Mouse (Mus musculus) neutrophil, adult 5-6 weeks (primary cell): ENCODE measurements around the gene Hist1h2ah. TPM values are rescaled to one million over a fixed set of nuclear protein-coding genes. Genes with fewer than 3 reads are reported as not detected.
A peak's percentile ranks its signal among the peaks of the same experiment; 100 is the strongest.

Experiments used
- ATAC-seq: fragments of 151-379, 151-347 bp; 2 replicates; pipeline ENCODE4 v1.8.0; 2017; ENCODE audit warnings: mild to moderate bottlenecking, moderate TSS enrichment; ENCODE audit not compliant: insufficient number of reproducible peaks, poor library complexity, low FRiP score, severe bottlenecking; ENCODE audit errors: extremely low read depth
- total RNA-seq: library from RNA; stranded (forward); fragments of 200-1000 nt; gene quantifications from 2 replicates; pipeline ENCODE4 v1.2.3, GENCODE M21; 2017

Hist1h2ah gene
- total RNA-seq, 1 experiment from 2014 or later = 66.2 TPM

GRCm38 (mm10) chr13:22015479-22016450 is 19.6 kb downstream of the Hist1h2ah start:
- peak; percentile 85 for ATAC-seq

DNA sequence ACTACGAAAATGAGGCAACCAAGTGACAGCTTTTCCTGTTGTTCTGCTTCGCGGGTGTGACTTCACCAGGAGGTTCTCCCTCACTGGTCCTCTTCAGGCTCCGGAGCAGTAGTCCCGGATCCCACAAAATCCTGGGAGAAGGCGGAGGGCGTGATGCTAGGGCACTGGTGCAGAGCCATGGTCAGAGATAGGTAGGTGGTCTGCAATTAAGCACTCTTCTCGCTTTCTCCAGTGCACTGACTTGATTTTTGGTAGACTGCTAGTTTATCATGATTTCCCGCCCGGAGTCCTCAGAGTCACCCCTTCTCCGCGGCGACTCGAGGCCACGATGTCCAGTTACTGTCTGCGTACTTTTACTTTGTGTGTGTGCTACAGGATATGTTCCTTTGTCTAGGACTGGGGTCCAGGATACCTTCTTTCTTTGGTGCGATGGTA is 20.9 kb downstream of the Hist1h2ah start:
- ATAC-seq = no peak

- ATAC-seq = no peak
Observed at GRCm38 (mm10) chr13:22013716-22014115, 21.7 kb downstream of the Hist1h2ah start.

- no peak for ATAC-seq
Observed at GRCm38 (mm10) chr13:22009642-22010041, 25.7 kb downstream of the Hist1h2ah start, which contains the start of gene Prss16. Gene Prss16, minus strand, starts transcription at chr13:22009742.

GRCm38 (mm10) chr13:22008707-22009106 is 26.7 kb downstream of the Hist1h2ah start:
- ATAC-seq = no peak

- no peak for ATAC-seq
Observed at GRCm38 (mm10) chr13:22007872-22008271, 27.5 kb downstream of the Hist1h2ah start.

GRCm38 (mm10) chr13:22007121-22007510 is 28.3 kb downstream of the Hist1h2ah start:
- no peak for ATAC-seq

GRCm38 (mm10) chr13:22006334-22007120 is 28.8 kb downstream of the Hist1h2ah start:
- peak; percentile 65 for ATAC-seq

- ATAC-seq = peak; percentile 25; the same call in 1 of the 2 replicates
Observed at GRCm38 (mm10) chr13:22005605-22006333, 29.6 kb downstream of the Hist1h2ah start.

DNA sequence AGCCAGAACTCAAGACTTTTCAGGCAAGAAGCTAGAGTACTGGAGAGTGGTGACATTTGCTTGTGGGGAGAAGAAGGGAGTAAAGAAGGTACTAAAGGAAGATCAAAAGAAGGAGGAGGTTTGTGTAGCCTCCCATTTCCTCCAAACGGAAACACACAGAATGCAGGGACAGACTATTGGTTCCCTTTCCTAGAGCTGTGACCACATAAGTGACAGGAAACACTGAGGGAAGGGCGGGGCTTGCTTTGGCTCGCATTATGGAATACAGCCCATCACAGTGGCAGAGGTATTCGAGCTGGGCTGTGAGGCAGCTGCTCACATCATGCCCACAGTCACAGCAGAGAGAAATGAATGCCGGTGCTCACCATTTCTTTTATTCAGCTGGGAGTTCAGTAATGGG is 33.5 kb downstream of the Hist1h2ah start:
- no peak for ATAC-seq

DNA sequence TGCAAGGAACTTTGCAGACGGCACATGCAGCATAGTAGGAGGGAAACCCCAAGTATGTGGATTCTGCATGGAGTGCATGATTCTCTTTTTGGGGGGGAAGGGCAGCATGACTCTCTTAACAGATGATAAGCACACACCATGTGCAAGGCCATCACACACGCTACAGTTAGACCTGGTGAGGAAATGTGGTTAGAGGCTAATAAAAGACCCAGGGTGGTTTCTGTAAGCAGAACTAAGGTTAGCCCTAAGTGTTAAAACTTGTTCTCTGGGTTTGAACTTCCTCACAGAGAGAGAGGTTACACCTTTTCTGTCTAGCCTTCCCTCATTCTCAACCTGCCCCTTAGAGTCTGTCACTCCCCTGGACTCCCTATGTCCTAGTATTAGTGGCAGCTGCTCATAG is 34.0 kb downstream of the Hist1h2ah start:
- no peak for ATAC-seq

GRCm38 (mm10) chr13:21999147-21999546 is 36.2 kb downstream of the Hist1h2ah start:
- ATAC-seq = no peak

- no peak for ATAC-seq
Observed at GRCm38 (mm10) chr13:21998412-21998811, 37.0 kb downstream of the Hist1h2ah start.

- ATAC-seq = no peak
Observed at GRCm38 (mm10) chr13:21997821-21998220, 37.5 kb downstream of the Hist1h2ah start.

DNA sequence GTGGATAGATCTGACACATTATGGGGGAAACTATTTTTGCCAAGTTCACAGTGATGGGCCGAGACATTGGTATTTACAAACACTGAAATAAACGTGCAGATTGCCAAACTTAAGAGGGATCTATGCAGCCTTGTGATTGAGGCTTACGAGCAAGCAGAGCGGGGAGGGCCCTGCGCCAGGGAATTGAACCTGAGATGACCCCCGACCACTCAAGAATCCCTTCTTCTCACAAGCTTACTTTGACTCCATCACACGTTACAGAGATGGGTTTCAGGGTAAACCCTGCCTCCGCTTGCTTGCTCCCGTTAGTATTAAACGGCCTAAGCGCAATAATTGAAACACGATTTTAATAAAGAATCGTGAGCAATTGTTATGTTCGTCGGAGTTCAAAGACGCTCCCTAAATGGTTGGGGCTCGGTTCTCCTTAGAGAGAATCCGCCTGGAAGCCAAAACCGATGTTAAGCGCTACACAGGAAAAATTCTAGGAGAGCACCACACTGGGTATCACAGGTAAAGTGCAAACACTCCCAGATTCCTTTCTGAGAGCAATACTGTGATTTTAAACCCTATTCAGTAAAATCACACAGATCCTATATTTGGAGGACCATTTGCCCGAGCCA is 38.1 kb downstream of the Hist1h2ah start:
- no peak for ATAC-seq

- no peak for ATAC-seq
Observed at GRCm38 (mm10) chr13:21996840-21997185, 38.6 kb downstream of the Hist1h2ah start.

DNA sequence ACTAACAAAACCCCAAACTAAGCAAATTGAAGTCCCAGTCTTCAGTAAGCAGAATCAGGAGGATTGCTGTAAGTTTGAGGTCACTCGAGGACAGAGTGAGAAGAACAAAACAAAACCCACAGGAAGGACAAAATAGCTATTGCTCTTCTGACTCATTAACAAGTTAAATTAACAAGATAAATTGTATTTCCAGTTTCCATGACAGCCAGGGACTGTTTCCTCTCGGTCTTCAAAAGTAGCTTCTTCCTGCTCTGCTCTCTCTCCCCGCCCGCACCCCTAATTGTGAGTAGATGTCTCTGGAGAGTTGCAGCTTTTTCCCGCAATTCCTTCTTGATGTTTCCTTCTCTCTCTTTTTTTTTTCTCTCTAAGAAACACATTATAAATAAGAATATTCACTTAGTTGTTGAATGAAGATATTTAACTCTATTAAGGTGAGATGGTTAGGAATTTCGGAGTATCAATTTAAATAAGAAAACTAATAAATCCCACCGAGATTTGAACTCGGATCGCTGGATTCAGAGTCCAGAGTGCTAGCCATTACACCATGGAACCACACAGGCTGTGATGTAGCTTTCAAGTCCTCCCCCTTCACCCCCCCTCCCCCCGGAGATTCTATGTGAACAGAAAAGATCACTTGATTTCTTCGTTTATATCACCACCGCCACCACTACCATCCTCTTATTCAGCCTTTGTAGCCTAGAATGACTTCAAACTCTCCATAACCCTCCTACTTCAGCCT is 39.1 kb downstream of the Hist1h2ah start:
- no peak for ATAC-seq

- ATAC-seq = peak; percentile 58; the same call in 1 of the 2 replicates
Observed at GRCm38 (mm10) chr13:21995331-21995914, 39.9 kb downstream of the Hist1h2ah start.
